Mouse (Mus musculus): ENCODE measurements at regions not wholly inside any gene's neighbourhood (a gene's known extent, or its start where the extent isn't known, plus 50 kb on each side); places are given as distances from the start of the nearest gene placed in this dataset.

DNA sequence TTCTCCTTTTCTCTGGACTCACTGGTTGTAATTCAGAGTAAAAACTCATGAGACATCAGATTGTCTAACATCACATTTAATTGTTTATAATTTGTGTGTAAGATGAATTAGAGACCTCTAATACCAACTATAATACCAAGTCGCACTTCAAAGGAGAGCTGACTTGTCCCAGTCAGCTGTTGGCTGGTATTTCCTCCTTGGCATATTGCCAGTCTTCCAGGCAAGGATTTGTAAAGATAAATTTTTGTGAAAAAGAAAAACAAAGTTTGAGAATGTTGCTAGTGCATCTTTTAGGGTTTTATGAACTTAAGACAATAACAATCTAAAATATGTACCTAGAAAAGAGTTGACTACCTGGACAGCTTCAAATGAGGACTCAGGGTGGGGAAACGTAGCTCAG is 321.7 kb upstream of the Gm5148 start:
- no peak for TF ChIP-seq CTCF (IDR thresholded peaks at IDR 0.05; ENCODE audit: low read depth, low read length)
- TF ChIP-seq POLR2A (IDR thresholded peaks at IDR 0.05; ENCODE audit: extremely low read depth, insufficient read depth, low read length) = no peak
